Mouse (Mus musculus): ENCODE data around the gene Tmigd3.

The Tmigd3 gene

DNA sequence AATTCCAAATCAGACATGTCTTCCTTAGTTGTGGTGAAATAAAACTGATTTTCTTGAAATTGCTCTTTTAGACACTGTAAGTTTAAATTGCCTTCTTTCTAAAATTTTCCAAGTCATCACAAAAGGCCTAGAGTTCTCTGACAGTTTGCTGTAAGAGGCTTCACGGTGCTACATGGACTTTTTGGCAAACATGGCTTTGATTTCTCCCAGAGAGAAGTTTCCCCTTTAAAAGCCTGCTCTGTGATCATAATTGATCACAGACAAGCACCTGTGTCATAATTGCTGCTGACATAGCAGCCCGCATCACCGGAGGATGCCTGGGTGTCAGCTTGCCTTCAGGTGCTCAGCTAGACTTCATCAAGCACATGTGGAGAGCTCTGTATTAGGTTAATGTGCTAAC is at the start of gene Tmigd3, which contains the start of gene Adora3:
TSS of gene Tmigd3 (plus strand) at position 346 of the 400 bp plus-strand sequence.
TSS of gene Adora3 (plus strand) at position 301 of the 400 bp plus-strand sequence.
- DNase-seq (ENCODE audit: low spot score), result no peak

DNA sequence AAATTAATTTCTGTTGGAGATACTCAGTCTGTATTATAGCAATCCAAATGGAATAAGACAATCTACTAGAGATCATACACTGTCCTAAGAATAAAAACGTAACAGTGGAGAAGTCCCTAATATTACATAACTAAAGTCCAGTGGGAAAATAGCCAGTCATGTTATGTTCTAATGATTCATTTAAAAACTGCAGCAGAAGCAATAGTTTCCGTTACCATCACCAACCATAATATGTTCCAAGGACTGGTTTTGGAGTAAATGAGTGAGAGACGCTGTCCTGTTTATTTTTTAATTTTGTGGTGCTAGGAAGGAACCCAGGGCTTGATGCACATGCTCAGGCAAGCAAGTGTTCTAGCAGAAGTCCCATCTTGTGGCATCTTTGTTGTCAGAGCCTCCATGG is 49.2 kb upstream of the Tmigd3 start:
- DNase-seq (ENCODE audit: low spot score), result no peak

- no peak for DNase-seq (ENCODE audit: low spot score)
These were observed 47.1 kb upstream of the Tmigd3 start for GRCm38 (mm10) chr3:105823609-105824008.

DNA sequence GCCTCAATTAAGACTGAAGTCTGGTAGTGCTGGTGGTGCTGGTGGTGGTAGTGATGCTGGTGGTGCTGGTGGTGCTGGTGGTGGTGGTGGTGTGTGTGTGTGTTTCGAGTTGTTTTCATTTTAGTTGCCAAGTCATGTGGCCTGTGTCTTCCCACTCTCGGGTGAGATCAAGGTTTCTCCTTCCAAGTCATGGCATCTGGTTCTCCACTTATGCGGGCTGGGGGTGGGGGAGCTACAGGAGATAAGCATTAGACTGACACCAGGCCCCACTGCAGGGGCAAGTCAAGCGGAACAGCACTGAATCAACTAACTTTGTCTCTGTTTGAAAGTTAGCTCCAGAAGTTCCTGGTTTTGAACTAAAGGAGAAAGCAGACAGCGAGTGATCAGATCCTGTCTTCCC is 46.6 kb upstream of the Tmigd3 start:
- DNase-seq (ENCODE audit: low spot score), result no peak

DNA sequence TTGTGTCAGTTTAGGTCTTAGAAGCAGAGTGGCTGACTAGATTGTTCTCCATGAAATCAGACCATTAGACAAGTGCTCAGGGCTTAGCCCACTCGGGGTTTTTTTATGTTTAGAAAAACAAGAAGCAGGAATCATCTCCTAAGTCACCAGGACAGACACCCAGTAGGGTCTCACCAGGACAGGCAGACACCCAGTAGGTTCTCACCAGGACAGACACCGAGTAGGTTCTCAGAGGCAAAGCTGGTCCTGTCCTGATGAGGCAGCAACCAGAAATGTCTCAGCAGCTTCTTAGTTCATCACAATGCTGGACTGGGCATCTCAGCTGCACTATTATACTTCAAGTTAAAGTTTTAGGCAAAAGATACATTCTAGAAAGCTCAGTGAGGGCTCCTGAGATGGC is 46.0 kb upstream of the Tmigd3 start:
- no peak for DNase-seq (ENCODE audit: low spot score)

- DNase-seq (ENCODE audit: low spot score), result peak; percentile 58
These were observed 45.1 kb upstream of the Tmigd3 start for GRCm38 (mm10) chr3:105825501-105826161.

DNA sequence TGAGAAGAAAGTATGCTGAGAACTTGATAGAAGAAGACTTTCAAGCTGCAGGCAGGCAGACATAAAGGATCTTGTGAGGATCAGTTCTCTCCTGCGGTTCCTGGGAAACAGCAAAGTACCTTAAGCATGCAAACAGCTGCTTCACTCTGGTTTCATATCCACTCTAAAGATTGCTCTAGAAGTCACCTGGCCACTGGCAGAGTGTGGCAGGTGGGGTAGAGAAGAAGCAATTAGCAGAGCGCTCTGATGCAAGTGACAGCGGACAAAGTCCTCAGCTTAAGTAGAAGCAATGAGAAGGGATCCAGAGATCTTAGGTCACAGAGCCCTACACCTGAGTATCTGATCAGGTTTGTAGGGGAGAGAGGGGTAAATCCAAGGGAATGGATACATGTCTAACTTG is 39.1 kb upstream of the Tmigd3 start:
- no peak for DNase-seq (ENCODE audit: low spot score)

- no peak for DNase-seq (ENCODE audit: low spot score)
These were observed 34.8 kb upstream of the Tmigd3 start for GRCm38 (mm10) chr3:105835875-105836274.

DNA sequence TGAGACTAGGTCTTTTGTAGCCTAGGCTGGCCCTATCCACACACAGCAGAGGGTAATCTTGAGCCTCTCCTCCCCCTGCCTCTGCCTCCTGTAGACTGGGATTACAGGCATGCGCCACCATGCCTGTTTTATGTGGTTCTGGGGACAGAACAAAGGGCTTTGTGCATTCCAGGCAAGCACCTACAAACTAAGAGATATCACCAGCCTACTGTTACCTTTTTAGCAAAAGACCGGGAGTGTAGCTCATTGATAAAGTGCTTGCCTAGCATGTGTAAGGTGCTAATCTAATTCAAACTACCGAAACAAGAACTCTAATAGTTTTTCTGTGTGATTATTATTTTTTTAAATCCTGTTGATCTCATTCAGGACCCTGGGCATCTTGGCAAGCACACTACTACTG is 33.8 kb upstream of the Tmigd3 start:
- no peak for DNase-seq (ENCODE audit: low spot score)

GRCm38 (mm10) chr3:105838655-105839054 is 32.0 kb upstream of the Tmigd3 start:
- no peak for DNase-seq (ENCODE audit: low spot score)

DNA sequence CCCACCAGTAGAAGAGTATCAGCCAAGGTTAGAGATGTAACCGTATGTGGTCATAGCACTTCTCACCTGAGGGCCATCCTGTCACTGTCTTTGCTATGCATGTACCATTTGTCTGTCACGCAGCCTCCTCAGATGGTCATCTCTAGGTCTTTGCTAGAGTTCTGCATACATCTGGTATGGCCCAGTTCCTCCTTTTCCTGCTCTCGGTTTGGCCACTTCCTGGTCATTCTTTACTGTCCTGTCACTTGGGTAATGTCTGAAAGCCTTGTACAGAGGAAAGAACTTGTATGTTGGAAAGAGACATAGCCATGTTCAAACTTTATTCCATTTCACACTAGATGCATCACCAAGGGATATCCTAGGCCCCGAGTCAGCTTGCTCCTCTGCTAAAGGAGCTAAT is 30.9 kb upstream of the Tmigd3 start:
- no peak for DNase-seq (ENCODE audit: low spot score)

- DNase-seq (ENCODE audit: low spot score), result no peak
These were observed 24.2 kb upstream of the Tmigd3 start for GRCm38 (mm10) chr3:105846294-105847069.

DNA sequence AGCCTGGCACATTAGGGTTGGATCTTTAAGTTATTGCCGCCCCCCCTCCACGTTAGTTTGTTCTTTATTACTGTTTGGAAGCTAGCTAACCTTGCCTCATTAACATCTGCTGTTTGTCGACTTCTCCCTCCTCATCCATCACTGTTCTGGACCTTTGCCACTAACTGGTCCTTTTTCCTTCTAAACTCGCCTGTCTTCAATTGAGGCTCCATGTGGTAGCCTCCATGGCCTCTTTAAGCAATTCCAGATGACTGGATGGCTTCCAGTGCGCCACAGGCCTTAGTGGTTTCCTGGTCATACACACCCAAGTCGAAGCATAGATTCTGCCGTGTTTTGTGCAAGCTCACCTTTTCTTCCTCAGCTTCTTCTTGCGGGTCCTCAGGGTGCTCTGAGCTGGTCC is 16.9 kb upstream of the Tmigd3 start:
- DNase-seq (ENCODE audit: low spot score), result peak; percentile 79

DNA sequence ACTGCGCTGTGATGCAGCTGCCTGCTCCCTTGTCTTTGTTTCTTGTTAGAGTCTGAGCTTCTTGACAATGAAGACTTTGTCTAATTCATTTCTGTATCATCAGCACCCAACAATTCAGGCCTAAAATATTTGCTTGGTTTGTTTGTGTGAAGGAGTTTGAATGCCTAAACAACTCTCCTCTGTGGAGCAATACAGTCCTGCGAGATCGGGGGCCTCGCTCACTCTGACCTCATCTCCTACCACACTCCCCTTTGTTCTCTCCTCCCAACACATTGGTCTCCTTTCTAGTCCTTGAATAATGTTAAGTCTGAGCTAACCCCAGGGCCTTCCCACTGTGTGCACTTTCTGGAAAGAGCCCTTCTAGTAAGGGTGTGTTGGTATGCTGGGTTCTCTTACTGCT is 15.9 kb upstream of the Tmigd3 start:
- no peak for DNase-seq (ENCODE audit: low spot score)

- DNase-seq (ENCODE audit: low spot score), result no peak
These were observed 13.2 kb upstream of the Tmigd3 start for GRCm38 (mm10) chr3:105857513-105857912.

DNA sequence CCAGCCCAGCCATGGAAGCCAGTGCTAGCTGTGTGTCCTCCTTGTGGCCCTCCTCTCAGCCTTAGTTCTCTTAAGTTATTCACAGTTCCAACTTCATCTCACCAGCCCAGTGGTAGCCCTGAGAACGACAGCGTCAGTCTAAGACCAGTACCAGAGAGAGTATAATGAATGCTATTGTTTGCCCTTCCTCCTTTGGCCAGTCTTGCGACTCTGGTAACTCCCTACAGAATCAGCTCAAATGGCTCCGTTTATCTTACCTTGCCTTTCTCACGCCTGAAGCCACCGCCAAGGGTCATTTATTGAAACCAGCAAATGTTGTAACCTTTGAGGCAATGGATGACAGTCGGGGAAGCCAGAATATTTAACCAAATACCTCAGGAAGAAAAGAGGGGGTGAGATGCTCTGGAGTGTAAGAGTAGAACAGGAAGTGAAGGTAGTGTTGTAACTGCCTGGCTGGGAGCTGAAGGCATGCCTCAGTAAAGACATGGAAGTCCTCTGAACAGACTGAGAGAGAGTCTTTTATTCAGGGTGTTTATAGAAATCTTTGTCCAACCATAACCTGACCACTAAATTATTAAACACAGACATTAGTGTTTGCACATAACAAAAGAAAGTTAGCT is 8.8 kb upstream of the Tmigd3 start:
- DNase-seq (ENCODE audit: low spot score), result no peak

- no peak for DNase-seq (ENCODE audit: low spot score)
These were observed 6.6 kb upstream of the Tmigd3 start for GRCm38 (mm10) chr3:105864123-105864522.

GRCm38 (mm10) chr3:105865122-105865521 is 5.6 kb upstream of the Tmigd3 start:
- no peak for DNase-seq (ENCODE audit: low spot score)

DNA sequence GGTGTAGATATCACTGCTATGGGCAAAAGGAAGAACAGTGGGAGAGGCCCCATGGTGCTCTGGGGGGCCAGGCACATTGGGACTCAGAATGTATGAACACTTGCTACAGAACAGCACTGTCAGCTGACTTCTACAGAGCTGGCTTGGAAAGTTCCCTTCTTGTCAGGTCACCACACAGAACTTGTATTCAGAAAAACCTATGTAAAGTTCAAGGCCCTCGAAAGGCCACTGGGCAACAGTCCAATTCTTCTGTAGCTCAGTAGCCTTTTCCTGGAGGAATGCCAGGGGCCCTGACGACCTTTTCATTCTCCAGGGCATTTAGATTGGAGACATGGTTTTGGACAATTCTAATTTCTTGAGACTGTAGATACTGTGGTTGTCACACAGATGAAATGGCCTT is 2.6 kb upstream of the Tmigd3 start:
- peak; percentile 85 for DNase-seq (ENCODE audit: low spot score)

DNA sequence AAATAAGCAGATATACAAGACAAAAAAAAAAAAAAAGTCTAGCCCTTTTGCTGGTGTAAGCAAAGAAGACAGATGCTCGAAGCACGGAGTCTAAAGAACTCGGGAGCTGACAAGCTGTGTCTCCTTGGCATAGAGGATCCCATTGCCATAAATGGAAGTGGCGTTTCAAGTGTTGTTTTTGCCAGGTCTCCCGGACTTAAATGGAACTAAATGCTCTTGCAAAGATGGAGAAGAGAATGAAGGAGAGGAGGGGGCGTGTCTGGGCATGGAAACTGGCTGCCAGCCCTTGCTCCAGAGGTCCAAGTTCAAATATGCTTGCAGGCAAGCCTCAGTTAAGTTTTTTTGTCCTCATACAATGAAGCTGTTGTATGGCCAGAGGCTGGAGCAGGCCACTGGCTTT is 1.3 kb downstream of the Tmigd3 start:
- peak; percentile 46 for DNase-seq (ENCODE audit: low spot score)

- peak; percentile 50 for DNase-seq (ENCODE audit: low spot score)
These were observed 1.9 kb downstream of the Tmigd3 start for GRCm38 (mm10) chr3:105872579-105872978.

DNA sequence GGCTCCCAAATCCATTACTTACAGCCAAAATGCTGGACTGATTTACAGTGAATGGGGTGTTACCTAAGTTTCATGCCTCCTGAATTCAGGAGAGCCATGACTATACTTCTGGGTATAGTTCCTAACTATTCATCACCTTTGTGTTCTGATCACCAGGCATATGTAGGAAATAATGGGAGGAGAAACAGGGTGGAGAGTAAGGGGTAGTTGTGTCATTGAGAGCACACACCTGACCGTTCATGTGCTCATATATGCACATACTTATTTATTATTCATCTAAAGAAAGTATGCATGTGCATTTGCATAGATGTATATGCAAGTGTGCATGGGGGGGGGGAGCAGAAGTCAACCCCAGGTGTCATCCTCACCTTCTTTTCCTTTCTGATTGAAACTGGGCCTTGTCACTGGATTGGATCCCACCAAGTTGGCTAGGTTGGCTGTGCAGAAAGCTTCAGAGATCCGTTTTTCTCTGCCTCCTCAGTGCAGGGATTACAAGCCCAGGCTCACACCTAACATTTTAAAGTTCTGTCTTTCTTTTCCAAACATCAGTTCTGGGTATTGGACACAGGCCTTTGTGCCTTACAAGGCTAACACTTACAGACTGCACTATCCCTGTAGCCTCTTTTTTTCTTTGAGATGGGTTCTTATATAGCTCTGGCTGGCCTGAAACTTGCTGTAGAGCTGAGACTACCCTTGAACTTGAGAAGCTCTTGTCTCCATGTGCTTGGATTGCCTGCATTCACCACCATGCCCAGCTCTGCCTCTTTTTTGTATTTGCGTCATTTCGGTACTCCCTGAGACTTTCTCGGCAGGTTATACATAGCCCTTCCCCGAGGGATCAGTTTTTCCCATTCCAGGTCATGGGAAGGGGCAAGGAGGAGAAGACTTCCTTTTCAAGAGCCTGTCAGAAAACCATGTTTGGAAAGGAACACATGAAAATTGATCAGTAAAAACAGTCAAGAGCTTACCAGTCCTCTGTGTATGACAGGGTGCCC is 3.0 kb downstream of the Tmigd3 start:
- no peak for DNase-seq (ENCODE audit: low spot score)
